Mouse (Mus musculus) lung, postnatal 0 days (tissue): ENCODE data around the gene Prkaca.

Experiments used
- CTCF ChIP-seq: IDR thresholded peaks from 2 replicates; pipeline ENCODE4 v1.5.1; 2016; ENCODE audit warnings: antibody characterized with exemption, mild to moderate bottlenecking
- EP300 ChIP-seq: IDR thresholded peaks from 2 replicates; pipeline ENCODE4 v1.6.1; 2016; ENCODE audit warnings: antibody characterized with exemption, mild to moderate bottlenecking, control low read depth

- TF ChIP-seq CTCF (no peak), EP300 (no peak)
Observed at GRCm38 (mm10) chr8:83954749-83955105, 18.1 kb upstream of the Prkaca start.
